Mouse (Mus musculus) macrophage (primary cell): Measurements from ENCODE around the gene Gm21915. TPM values are rescaled to one million over a fixed set of nuclear protein-coding genes. Genes with fewer than 3 reads are reported as not detected.
A peak's percentile ranks its signal among the peaks of the same experiment; 100 is the strongest.

Experiments used
- H3K27ac ChIP-seq: fragments of 350-480 bp; formaldehyde crosslinking; 2 replicates; pipeline ENCODE4 v1.9.0; 2021
- H3K36me3 ChIP-seq: fragments of 350-480 bp; formaldehyde crosslinking; 2 replicates; pipeline ENCODE4 v1.9.0; 2021; ENCODE audit errors: inconsistent target
- H3K4me3 ChIP-seq: fragments of 350-480 bp; formaldehyde crosslinking; 2 replicates; pipeline ENCODE4 v1.9.0; 2021; ENCODE audit errors: inconsistent target
- H3K79me2 ChIP-seq: fragments of 350-480 bp; formaldehyde crosslinking; 2 replicates; pipeline ENCODE4 v1.9.0; 2021; ENCODE audit errors: inconsistent target
- WGBS: methylation state at CpG from one replicate; pipeline ENCODE4 v1.1.7; 2026; ENCODE audit warnings: inconsistent platforms; ENCODE audit not compliant: missing documents; 5-methylcytosine and 5-hydroxymethylcytosine counted together
- polyA plus RNA-seq: library from polyadenylated mRNA; stranded (reverse); fragments of 250-400 nt; gene quantifications from 3 replicates; pipeline ENCODE4 v1.2.4, GENCODE M21; 2018; ENCODE audit warnings: inconsistent platforms

The Gm21915 gene
- polyA plus RNA-seq, 1 experiment from 2014 or later, result not detected

- no peak overlapping the region for H3K4me3 ChIP-seq
- H3K79me2 ChIP-seq, result no peaks in the 10 kb centered on the region
- no peaks in the 10 kb centered on the region for H3K36me3 ChIP-seq
- WGBS, result 91% methylated on average over 7 of the region's 7 CpGs
- no peak overlapping the region for H3K27ac ChIP-seq
These were observed 20.1 kb downstream of the Gm21915 start for GRCm38 (mm10) chr9:40690511-40690910.

DNA sequence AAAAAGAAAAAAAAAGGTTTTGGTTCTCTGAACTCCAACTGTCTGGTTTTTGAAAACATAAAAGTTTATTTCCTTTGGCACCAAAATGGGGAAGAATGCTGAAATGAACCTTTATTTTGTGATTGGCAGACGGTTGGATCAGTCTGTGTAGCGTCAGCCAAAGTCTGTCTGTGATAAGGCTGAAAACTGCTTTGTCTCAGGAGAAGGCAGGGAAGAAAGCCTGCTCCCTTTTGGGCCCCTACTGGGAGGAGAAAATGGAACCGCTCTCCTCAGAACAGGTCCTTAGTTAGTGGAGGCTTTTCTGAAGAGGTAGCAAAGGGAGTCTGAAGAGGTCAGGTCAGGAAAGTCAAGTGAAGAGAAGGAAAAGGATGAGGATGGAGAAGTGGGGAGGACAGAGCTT, 22.6 kb downstream of the Gm21915 start:
- WGBS, result 66% methylated on average over 3 of the region's 3 CpGs
- Histone ChIP-seq H3K79me2 (no peaks in the 10 kb centered on the region), H3K4me3 (no peak overlapping the region), H3K27ac (no peak overlapping the region), H3K36me3 (no peaks in the 10 kb centered on the region)

DNA sequence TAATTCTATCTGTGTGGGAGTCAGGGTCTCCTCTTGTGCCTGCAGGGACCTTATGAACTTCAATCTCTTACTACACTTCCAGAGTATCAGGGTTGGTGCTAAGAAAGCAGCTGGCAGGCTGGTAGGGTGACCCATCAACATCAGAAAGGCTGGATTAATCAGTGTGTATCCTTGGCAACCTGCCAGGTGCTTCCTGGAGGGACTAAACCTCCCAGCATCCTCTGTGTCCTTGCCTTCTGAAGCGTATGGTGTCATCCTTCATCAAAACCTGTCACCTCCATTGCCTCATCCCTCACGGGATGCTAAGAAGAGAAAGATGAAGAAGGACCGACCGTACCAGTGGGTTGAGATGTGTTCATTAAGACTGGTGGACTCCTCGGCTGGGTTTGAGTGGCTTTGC, 23.4 kb downstream of the Gm21915 start:
- Histone ChIP-seq H3K4me3 (no peak overlapping the region), H3K27ac (no peak overlapping the region), H3K79me2 (no peaks in the 10 kb centered on the region), H3K36me3 (no peaks in the 10 kb centered on the region)
- 97% methylated on average over 5 of the region's 5 CpGs for WGBS

GRCm38 (mm10) chr9:40694284-40694683, 23.9 kb downstream of the Gm21915 start:
- Histone ChIP-seq H3K4me3 (no peak overlapping the region), H3K36me3 (no peaks in the 10 kb centered on the region), H3K27ac (no peak overlapping the region), H3K79me2 (no peaks in the 10 kb centered on the region)
- 90% methylated on average over 12 of the region's 12 CpGs for WGBS

DNA sequence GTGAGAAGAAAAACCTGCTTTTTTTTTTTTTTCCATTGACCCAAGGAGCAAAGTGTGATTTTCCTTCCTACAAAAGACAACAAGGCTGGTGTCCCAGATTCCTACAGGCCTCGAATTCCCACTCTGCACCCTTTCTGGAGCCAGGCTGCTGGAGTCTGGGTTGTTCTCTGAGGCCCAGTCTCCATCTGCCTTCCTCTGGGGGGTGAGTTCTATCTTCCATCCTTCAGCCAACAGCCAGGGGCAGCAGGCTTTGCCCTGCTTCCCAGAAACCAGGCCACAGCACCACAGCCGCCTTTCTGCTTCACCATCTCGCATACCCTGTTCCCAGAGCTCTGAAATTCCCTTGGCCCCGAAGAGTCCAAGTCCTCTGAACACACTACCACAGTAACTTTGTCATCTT, 25.7 kb downstream of the Gm21915 start:
- H3K27ac ChIP-seq, result no peak overlapping the region
- H3K4me3 ChIP-seq, result no peak overlapping the region
- no peaks in the 10 kb centered on the region for H3K36me3 ChIP-seq
- no peaks in the 10 kb centered on the region for H3K79me2 ChIP-seq
- 89% methylated on average over 4 of the region's 4 CpGs for WGBS

DNA sequence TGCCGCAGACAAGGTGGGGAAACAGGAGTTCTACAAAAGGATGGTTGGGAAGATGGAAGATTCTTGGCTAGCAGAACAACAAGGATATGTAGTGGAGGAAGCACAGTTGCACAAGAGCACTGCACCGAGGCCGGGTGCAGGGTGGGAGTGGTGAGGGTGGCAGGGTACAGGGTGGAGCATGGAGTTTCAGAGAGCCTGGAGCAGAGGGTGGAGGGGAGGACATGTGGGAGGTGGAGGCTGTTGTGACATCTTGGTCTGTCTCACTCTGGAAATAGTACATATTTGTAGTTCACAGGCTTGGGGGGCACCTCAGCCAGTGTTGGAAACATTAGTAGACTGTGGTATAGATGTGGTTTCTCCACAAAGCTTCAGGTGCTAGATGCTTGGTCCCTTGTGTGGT, 28.8 kb downstream of the Gm21915 start:
- Histone ChIP-seq H3K79me2 (no peaks in the 10 kb centered on the region), H3K4me3 (no peak overlapping the region), H3K36me3 (no peaks in the 10 kb centered on the region), H3K27ac (no peak overlapping the region)
- WGBS, result 47% methylated on average over 3 of the region's 3 CpGs

DNA sequence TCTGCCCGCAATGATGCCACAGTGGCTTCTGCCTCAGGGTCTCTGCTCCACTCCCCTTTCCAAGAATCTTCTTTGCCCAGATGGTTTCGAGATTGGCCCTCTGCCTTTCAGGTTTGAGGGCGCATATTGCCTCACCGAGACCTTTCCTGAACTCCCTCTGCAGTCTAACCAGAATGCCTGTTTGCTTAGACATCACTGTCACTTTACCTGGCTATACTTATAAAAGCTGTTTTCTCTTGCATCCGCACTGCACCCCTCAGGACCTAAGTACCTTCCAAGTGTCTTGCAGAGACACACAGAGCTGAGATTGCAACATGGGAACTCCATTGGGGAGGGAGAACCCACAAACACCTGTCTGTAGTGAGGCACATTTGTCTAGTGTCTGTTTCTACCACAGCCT, 29.8 kb downstream of the Gm21915 start:
- H3K79me2 ChIP-seq, result no peaks in the 10 kb centered on the region
- H3K4me3 ChIP-seq, result no peak overlapping the region
- no peaks in the 10 kb centered on the region for H3K36me3 ChIP-seq
- H3K27ac ChIP-seq, result no peak overlapping the region
- WGBS, result 94% methylated on average over 5 of the region's 5 CpGs

DNA sequence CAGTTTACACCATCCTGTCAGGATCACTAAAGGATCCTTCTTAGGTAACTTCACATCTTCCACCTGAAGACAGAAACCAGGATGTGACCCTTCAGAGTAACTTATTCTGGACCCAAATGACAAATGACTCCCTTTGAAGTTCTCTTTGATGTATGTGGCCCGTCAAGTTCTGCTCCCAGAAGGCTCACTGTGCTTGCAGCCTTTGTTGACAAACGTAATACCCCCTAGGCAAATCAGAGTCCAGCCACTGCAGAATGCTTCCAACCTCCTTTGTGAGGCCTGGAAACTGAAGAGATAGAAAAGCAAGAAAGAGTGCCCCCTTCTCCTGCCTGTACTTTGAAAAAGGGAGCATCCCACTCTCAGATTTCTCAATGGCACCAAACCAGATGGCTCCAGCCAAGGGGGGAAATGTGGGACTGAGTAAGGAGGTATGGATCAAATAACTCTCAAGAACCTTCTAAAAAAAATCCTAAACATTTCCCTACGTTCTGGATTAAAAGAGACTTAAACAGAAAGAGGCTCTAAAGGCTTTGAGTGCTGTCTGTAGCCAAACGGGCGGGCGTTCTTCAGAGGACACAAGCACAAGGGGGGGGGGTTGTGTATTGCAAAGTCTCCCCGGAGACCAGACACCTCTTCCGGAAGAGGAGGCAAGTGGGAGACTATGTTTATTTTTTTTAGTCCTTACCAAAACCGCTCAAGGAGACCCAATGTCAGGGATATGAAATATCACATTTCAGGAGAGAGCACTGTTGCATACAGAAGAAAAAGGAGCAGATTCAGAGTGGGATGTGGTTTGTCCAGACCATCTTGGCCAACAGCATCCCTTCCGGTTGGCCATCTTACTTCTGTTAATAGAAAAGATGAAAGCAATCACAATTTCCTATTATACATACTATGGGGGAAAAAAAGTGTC, 34.2 kb downstream of the Gm21915 start:
- 69% methylated on average over 10 of the region's 10 CpGs for WGBS

DNA sequence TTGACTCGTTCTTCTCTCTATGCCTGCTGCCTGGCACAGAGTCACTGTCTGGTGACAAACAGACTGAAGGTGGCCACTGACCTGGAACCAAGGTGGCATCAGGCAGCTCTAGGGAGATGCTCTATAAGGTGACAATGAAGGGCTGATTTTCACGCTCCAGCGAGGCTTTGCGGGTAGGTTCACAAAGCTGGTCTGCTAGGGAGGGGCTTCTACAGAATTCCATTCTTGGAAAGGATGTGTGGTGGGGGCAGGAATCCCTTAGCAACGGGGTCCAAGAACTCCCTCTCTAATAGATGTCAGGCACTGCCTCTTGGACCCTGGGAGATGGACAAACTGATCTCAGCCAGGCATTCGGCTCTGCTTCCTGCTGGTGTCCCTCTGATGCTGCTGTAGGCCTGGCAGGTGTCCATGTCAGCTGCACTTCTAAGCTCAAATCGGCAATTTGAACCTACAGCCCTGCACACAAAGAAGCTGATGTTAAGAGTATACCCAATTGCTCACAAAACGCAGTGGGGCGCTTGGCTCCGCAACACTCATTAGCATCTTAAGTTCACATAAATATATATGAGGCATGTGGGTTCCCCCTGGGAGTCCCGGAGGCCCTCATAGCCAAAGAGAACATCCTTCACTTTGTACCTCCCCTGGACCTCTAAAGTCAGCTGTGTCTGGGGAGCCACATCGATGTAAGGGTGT, 38.2 kb downstream of the Gm21915 start:
- Histone ChIP-seq H3K36me3 (no peaks in the 10 kb centered on the region), H3K4me3 (no peak overlapping the region), H3K27ac (no peak overlapping the region), H3K79me2 (no peaks in the 10 kb centered on the region)
- 86% methylated on average over 12 of the region's 12 CpGs for WGBS

More for the DNA sequence above, 34.2 kb downstream of the Gm21915 start:
- Histone ChIP-seq H3K4me3 (no peak overlapping the region), H3K27ac (no peak overlapping the region), H3K36me3 (no peaks in the 10 kb centered on the region), H3K79me2 (no peaks in the 10 kb centered on the region)

GRCm38 (mm10) chr9:40709141-40709537, 38.7 kb downstream of the Gm21915 start:
- H3K4me3 ChIP-seq, result no peak overlapping the region
- no peaks in the 10 kb centered on the region for H3K36me3 ChIP-seq
- peak overlapping the region; percentile 28 for H3K27ac ChIP-seq
- WGBS, result 90% methylated on average over 7 of the region's 7 CpGs
- no peaks in the 10 kb centered on the region for H3K79me2 ChIP-seq

DNA sequence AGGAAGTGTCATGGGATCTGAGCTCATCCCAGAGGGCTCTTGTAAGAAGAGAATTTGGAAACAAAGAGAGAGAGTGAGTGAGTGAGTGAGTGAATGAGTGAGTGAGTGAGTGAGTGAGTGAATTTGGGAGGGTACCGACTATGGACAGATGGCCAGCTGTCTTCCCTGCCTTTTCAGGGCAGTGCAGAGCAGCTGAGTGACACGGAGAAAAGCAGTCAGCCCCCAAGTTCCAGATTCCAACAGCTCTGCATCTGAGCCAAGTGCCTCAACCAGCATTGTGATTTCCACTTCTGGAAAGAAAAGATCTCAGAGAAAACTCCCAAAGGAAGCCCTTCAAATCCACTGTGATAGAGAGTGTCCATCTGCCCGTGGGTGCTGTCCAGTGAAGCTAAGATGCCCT, 39.2 kb downstream of the Gm21915 start:
- whole genome bisulfite sequencing, result 87% methylated on average over 3 of the region's 3 CpGs
- H3K79me2 ChIP-seq, result no peaks in the 10 kb centered on the region
- H3K36me3 ChIP-seq, result no peaks in the 10 kb centered on the region
- H3K27ac ChIP-seq, result peak overlapping the region; percentile 28
- no peak overlapping the region for H3K4me3 ChIP-seq

DNA sequence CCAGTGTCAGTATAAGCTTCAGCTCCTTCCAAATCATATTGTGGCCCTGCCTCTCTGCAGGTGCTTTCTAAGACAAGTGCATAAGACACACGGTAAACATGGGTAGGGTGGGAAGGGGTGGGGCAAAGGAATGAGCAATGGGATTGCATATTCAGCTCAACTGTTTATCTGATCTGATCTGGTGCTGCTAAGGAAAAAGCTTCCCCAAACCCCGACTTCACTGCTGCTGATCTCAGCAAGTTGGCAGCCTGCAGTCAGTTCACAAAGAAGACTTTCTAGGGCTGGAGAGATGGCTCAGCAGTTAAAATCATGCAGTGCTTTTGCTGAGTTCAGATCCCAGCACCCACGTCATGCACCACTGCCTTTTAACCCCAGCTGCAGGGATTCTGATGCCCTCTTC, 39.6 kb downstream of the Gm21915 start:
- Histone ChIP-seq H3K27ac (peak overlapping the region; percentile 28), H3K36me3 (no peaks in the 10 kb centered on the region), H3K4me3 (no peak overlapping the region), H3K79me2 (no peaks in the 10 kb centered on the region)
- WGBS, result 24% methylated on average over 3 of the region's 3 CpGs

GRCm38 (mm10) chr9:40711654-40712053, 41.2 kb downstream of the Gm21915 start:
- 98% methylated on average over 4 of the region's 4 CpGs for WGBS
- Histone ChIP-seq H3K79me2 (no peaks in the 10 kb centered on the region), H3K36me3 (no peaks in the 10 kb centered on the region), H3K27ac (no peak overlapping the region), H3K4me3 (no peak overlapping the region)

DNA sequence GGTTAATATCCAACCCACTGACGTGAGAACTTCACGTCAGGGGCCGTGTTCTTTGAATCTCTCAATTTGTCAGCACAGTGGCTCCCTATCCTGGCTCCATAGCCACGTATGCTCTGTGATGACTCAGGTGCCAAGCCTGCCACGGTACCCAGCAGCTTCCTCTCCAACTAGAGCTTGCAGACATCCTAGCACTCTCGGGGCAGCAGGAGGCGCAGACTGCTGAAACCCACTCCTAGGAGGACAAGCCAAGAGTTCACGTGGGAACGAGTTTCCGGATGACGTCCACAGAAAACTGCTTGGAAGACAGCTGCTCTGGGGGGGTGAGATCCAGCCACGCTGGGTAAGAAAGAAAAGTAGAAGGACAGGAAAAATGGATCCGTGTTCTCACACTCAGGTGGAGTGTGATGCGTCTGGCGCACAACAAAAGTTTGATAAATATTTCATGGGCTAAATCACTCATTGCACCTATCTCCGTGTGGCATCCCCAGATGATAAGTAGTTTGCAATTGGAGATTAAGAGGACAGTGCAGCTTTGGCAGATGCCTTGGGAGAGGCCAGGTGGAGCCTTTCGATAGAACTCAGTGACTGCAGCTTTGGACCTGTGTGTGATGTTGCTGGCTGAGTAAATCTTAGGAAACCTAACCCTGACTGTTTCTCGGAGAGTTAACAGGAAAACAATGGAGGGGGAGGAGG, 46.9 kb downstream of the Gm21915 start:
- no peak overlapping the region for H3K27ac ChIP-seq

GRCm38 (mm10) chr9:40717875-40718185, 47.4 kb downstream of the Gm21915 start:
- Histone ChIP-seq H3K4me3 (no peak overlapping the region), H3K79me2 (no peaks in the 10 kb centered on the region), H3K27ac (no peak overlapping the region), H3K36me3 (no peaks in the 10 kb centered on the region)
- WGBS, result 26% methylated on average over 7 of the region's 7 CpGs

More for the DNA sequence above, 46.9 kb downstream of the Gm21915 start:
- H3K79me2 ChIP-seq, result no peaks in the 10 kb centered on the region
- H3K4me3 ChIP-seq, result no peak overlapping the region
- no peaks in the 10 kb centered on the region for H3K36me3 ChIP-seq
- 77% methylated on average over 18 of the region's 18 CpGs for WGBS
